Mouse (Mus musculus) thymus, postnatal 10 days (tissue): ENCODE data around the gene Cfap157.

ENCODE experiments used
- DNase-seq, 2 experiments: peaks; one replicate each; pipeline ENCODE4 v3.0.0; 2021; ENCODE audit warnings: low spot score in 2 of 2

Cfap157 gene

GRCm38 (mm10) chr2:32781710-32782109 lies 2.5 kb downstream of the Cfap157 start:
- DNase-seq, result no peak

GRCm38 (mm10) chr2:32779714-32780113 lies 4.5 kb downstream of the Cfap157 start:
- no peak for DNase-seq

GRCm38 (mm10) chr2:32779131-32779530 lies 5.1 kb downstream of the Cfap157 start:
- peak; percentile 51 to 64 for DNase-seq

- DNase-seq, result peak; percentile 84 to 92
Observed at GRCm38 (mm10) chr2:32778081-32778480, 6.1 kb downstream of the Cfap157 start.

GRCm38 (mm10) chr2:32776192-32776591 lies 8.0 kb downstream of the Cfap157 start:
- DNase-seq, result no peak

GRCm38 (mm10) chr2:32775359-32776074 lies 8.7 kb downstream of the Cfap157 start, which contains the start of the genes Ttc16 and Ptrh1:
Ttc16 (minus strand) TSS chr2:32775633.
Ptrh1 (plus strand) TSS chr2:32775786.
- peak; percentile 94 to 96 for DNase-seq

- no peak for DNase-seq
Observed at GRCm38 (mm10) chr2:32772626-32773279, 11.5 kb downstream of the Cfap157 start.

- DNase-seq, result no peak
Observed at GRCm38 (mm10) chr2:32771886-32772285, 12.3 kb downstream of the Cfap157 start.

GRCm38 (mm10) chr2:32769327-32770085 lies 14.7 kb downstream of the Cfap157 start:
- DNase-seq, result no peak

GRCm38 (mm10) chr2:32768661-32769285 lies 15.5 kb downstream of the Cfap157 start:
- DNase-seq, result no peak

GRCm38 (mm10) chr2:32767241-32767640 lies 17.0 kb downstream of the Cfap157 start:
- DNase-seq, result no peak

GRCm38 (mm10) chr2:32763353-32763752 lies 20.9 kb downstream of the Cfap157 start:
- no peak for DNase-seq

GRCm38 (mm10) chr2:32761859-32762258 lies 22.4 kb downstream of the Cfap157 start:
- no peak for DNase-seq

- no peak for DNase-seq
Observed at GRCm38 (mm10) chr2:32761361-32761760, 22.9 kb downstream of the Cfap157 start.

GRCm38 (mm10) chr2:32759001-32759400 lies 25.2 kb downstream of the Cfap157 start:
- DNase-seq, result no peak

GRCm38 (mm10) chr2:32758503-32758902 lies 25.7 kb downstream of the Cfap157 start:
- DNase-seq, result no peak

- peak; percentile 98 for DNase-seq
Observed at GRCm38 (mm10) chr2:32757056-32757845, 27.0 kb downstream of the Cfap157 start, which contains the start of gene Tor2a. Tor2a (plus strand) TSS chr2:32757234.

- no peak for DNase-seq
Observed at GRCm38 (mm10) chr2:32756674-32757055, 27.6 kb downstream of the Cfap157 start.

GRCm38 (mm10) chr2:32752181-32752580 lies 32.0 kb downstream of the Cfap157 start:
- DNase-seq, result no peak

GRCm38 (mm10) chr2:32751665-32752033 lies 32.6 kb downstream of the Cfap157 start:
- DNase-seq, result no peak
